Mouse (Mus musculus): ENCODE results near the gene Mc3r.

- TF ChIP-seq POLR2A (IDR thresholded peaks at IDR 0.05; ENCODE audit: low read depth, low read length) (no peak), CTCF (IDR thresholded peaks at IDR 0.05; ENCODE audit: borderline replicate concordance, insufficient read depth, low read length) (no peak)
Measured at GRCm38 (mm10) chr2:172256956-172257355, 8.7 kb downstream of the Mc3r start.
